Mouse (Mus musculus) regulatory T cell (primary cell): ENCODE measurements around the gene Ifngr2.

Experiments used
- in situ Hi-C: fragments of 300-600 bp; cut with MboI, MseI; formaldehyde crosslinking; loops from one replicate; pipeline ENCODE4 v1.15.1; 2025; ENCODE audit warnings: high pct_unique_total_duplicates

Gene Ifngr2

GRCm38 (mm10) chr16:91534888-91535287, 12.0 kb upstream of the Ifngr2 start:
- in situ Hi-C loops: no loop called here

DNA sequence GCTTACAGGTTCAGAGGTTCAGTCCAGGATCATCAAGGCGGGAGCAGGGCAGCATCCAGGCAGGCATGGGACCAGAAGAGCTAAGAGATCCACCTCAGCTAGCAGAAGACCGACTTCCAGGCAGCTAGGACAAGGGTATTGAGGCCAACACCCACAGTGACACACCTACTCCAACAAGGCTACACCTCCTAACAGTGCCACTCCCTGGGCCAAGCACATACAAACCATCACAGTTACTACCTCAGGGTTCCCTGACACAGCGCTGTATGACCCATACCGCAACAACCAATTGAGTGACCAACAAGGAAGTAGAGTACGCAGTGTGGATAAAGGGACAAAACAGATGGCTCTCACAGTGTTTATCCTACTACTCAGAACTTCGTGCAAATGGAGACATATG, 10.5 kb upstream of the Ifngr2 start:
- in situ Hi-C loops: no loop called here

GRCm38 (mm10) chr16:91537065-91537464, 9.8 kb upstream of the Ifngr2 start:
- in situ Hi-C loops: no loop called here

GRCm38 (mm10) chr16:91538051-91538450, 8.8 kb upstream of the Ifngr2 start:
- in situ Hi-C loops: no loop called here

DNA sequence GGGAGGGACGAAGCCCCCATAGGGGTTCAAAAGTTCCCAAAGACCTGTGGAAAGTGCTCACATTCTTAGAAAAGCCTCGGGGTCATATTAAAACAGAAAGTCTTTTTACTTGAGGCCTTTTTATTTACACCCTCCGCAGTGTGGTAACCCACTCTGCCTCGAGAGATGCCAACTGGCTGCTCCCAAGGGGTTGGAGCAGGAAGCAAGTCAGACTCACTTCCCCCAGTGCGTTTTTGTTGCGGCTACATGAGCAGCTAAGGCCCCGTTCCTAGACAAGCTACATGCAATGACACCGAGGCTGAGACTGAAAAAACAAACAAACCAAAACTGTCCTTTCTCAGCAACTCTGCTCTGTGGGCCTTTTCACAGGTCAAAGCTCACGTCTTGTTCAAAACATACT, 8.4 kb upstream of the Ifngr2 start:
- in situ Hi-C loops: no loop called here

- in situ Hi-C loops: no loop called here
Observed at GRCm38 (mm10) chr16:91541573-91542081, 5.2 kb upstream of the Ifngr2 start.

DNA sequence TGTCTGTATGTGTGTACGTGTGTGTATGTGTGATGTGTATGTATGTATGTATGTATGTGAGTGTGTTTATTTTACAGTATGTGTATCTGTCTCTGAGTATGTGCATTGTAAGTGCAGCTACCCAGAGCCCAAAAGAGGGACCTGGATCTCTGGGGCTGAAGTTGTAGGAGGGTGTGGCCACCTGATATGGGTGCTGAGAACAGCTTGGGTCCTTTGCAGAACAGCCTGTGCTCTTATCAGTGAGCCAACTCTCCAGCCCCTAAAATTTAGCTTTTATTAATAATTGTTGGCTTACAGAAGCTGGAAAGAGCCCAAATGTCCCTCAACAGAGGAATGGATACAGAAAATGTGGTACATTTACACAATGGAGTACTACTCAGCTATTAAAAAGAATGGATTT, 3.3 kb upstream of the Ifngr2 start:
- in situ Hi-C loops: no loop called here

DNA sequence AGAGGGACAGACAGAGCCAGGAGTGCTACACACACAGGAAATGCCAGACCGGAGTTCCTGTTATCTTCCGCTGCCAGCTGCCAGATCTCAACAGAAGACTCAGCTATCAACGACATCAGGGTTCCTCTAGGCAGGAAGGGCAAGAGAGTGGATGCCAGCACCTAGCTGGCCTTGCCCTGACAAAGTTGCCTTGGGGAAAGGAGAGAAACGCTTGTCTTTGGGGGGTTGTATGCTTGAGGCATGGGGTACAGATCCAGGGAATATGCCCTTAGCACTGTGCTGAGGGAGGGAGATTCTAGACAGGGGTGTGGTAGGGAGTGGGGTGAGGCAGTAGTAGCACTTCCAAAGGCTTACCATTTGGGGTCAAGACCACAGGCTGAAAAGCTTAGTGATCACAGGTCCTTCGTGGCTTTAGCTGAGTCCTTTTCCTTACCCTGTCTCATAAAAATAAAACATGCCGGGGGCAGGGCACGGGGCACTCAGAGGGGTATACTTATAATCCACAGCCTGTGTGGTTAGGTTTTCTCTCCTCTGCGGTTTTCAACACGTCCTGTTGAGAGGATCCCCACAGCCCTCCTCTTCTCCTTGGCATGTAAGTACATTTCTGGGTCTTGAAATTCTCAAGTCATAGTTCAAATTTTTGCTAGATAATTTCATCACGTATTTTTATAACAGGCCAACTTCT, 1.1 kb upstream of the Ifngr2 start:
- in situ Hi-C loops: no loop called here

DNA sequence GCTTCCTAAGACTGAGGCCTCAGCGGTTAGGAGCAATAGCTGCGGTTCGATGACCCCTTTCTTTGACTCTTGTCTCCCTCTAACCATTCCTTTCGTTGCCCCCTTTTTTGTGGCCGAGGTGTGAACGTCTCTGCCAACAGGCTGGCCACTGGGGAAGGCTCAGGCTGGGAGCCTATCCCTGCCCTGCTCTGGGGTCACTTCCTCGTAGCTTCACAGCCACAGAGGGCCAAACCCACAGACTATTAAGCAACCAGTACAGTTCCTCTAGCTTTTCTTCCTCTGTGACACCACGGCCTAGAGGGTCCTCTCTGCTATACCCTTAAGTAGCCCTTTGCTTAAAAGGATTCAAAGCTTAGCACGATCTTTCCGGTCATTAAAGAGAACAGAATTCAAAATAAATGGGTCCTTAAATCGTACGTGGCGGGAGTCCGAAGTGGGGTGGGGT, 459 bp upstream of the Ifngr2 start:
- in situ Hi-C loops: no loop called here

GRCm38 (mm10) chr16:91547974-91548373, 1.1 kb downstream of the Ifngr2 start:
- in situ Hi-C loops: no loop called here

- in situ Hi-C loops: no loop called here
Observed at GRCm38 (mm10) chr16:91548586-91548985, 1.7 kb downstream of the Ifngr2 start.

- in situ Hi-C loops: no loop called here
Observed at GRCm38 (mm10) chr16:91548996-91549395, 2.1 kb downstream of the Ifngr2 start.

GRCm38 (mm10) chr16:91549616-91550015, 2.7 kb downstream of the Ifngr2 start:
- in situ Hi-C loops: no loop called here

- in situ Hi-C loops: no loop called here
Observed at GRCm38 (mm10) chr16:91551081-91551524, 4.2 kb downstream of the Ifngr2 start.

DNA sequence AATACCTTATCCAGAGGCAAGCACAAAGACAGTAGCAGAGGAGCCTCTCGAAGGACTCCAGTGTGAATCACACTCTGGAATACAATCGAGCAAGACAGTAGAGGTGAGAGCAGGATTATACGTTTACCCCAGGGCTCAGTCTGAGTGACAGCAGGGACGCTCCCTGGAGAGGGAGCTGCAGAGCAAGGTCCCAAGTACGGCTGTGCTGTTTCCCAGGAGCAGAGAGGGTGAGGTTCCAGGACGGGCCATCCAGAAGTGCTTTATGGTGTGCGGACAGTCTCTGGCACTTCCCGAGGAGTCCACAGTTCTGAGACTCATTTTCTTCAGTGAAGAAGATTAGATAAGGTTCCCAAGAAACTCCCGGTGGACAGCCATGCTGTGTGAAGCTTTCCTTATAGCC, 5.2 kb downstream of the Ifngr2 start:
- in situ Hi-C loops: no loop called here

DNA sequence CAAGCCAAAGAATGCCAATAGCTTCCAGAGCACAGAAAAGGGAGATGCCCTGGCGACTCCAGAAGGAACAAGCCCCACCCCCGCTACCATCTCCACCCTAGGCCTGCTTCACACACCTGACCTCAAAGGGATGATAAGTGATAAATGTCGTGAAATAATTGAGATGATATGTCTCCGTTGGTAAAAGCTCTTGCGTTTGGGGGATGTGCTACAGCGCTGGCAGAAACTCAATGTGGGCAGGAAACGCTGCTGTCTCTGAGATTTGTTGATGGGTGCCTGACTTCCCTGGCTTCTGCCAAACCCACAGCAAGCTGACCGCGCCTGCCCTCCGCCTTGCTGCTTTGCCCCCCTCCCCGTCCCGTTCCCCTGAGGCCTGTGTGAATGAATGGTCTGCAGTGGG, 6.8 kb downstream of the Ifngr2 start:
- in situ Hi-C loops: no loop called here

DNA sequence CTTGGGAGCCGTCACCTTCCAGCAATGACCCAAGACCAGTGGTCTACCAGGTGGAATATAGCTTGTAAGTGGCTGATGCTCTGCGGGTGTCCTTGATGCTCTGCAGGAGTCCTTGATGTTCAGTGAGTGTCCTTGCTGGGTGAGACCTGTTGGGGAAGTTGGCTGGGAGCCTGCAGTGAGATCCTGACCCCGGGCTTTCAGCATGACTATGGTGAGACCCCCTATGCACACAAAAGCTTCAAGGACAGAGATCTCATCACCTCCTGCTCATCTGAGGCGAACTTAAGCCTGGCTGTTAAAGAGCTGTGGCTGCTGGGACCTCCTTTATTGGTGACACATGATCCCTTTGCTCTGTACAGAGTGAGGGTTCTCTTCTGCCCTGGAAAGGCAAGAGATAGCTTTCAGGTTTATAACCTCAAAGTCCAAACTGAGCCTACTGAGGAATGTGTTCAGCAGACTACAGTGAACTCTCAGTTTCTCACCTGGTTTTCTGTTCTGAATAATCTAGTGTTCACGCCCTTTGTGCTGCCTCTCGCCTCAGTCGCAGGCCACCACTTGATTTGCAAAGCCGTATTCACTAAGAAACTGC, 8.2 kb downstream of the Ifngr2 start:
- in situ Hi-C loops: loop anchor here (5.0 kb wide), 1 partner anchor 43 kb away; no protein-coding TSS in a partner anchor

GRCm38 (mm10) chr16:91556659-91557058, 9.8 kb downstream of the Ifngr2 start:
- in situ Hi-C loops: loop anchor here (5.0 kb wide), 1 partner anchor 44 kb away; no protein-coding TSS in a partner anchor

DNA sequence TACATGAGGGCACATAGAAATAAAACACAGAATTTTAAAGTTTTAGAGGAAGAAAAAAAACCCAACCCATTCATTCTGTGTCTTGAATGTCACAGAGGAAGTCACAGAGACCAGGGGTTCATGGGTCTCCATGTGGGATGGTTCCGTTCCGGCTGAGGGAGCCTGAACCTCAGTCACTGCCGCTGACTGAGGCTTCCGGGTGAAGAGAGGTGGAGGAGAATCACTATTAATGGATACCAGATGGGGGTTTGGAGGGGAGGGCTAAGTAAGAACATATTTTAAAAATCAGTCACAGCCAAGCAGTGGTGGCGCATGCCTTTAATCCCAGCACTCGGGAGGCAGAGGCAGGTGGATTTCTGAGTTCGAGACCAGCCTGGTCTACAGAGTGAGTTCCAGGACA, 10.3 kb downstream of the Ifngr2 start:
- in situ Hi-C loops: loop anchor here (5.0 kb wide), 1 partner anchor 45 kb away; no protein-coding TSS in a partner anchor

DNA sequence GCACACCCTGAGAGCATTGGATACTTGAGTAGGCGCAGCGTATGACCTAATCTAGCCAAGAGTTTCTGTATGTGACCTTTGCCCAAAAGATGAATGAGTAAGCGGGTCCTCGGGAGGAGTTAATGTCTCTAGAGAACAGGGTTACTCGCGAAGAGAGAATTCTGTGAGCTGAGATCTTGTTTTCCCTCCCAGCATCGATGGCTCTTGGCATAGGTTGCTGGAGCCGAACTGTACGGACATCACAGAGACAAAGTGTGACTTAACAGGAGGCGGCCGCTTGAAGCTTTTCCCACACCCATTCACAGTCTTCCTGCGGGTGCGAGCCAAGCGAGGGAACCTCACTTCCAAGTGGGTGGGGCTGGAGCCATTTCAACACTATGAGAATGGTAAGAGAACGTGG, 10.8 kb downstream of the Ifngr2 start:
- in situ Hi-C loops: loop anchor here (5.0 kb wide), 1 partner anchor 45 kb away; no protein-coding TSS in a partner anchor

DNA sequence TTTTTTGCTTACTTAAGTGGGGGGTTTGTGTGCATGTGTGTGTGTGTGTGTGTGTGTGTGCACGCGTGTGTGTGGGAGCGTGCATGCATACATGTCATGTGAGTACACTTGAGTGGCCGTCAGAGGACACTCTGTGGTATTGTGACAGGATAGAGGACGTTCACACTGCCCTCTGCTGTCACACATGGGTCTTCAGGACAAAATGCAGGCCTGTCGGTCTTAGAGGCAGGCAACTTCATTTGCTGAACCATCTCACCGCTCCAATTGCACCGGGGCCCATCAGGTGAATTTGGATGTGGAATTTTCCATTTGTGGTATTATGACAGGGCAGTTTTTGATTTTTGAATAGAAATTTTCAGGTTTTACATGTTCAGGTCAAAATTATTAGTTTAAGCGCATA, 14.2 kb downstream of the Ifngr2 start:
- in situ Hi-C loops: no loop called here

DNA sequence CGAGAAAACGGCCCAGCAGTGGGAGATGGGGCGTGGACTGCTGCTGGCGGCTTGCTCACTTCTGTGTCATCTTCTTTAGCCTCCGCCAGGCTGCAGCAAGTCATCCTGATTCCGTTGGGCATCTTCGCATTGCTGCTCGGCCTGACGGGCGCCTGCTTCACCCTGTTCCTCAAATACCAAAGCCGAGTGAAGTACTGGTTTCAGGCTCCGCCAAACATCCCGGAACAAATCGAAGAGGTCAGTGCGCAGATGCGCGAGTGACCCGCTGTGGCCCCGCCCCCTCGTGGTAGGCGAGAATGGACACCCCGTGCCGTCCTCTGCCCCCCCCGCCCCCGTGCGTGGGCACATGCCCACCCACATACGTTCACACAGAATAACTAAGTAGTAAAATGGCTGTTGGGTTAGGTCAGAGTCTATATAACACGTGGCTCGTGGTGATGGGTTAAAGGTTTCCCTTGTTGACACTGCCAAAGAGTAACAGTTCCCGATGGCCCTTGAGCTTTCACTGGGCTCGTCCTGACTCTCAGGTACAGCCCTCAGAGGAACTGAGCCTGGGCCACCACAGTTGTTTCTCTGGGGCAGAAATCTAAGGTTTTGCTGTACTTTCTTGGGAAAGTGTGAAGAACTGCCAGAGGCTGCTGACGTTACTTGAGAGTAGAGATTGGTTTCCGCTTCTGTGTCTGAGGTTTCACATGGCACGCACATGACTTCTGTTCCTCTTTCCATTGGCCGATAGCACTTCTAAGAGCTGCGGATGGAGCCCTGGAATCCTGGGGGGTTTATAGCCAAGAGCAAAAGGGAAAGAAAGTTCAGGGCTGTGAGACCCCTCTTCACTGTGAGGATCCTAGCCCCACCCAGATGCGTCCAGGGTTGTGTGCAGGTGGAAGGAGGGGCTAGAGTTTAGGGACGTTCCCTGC, 14.9 kb downstream of the Ifngr2 start:
- in situ Hi-C loops: no loop called here
